Mouse (Mus musculus) embryonic fibroblast, embryonic 13.5 days (primary cell): ENCODE data around the gene Jarid2.

Experiments
- CTCF ChIP-seq: IDR thresholded peaks from 2 replicates; pipeline ENCODE4 v1.5.1; 2011; ENCODE audit warnings: mild to moderate bottlenecking, control low read depth, low read length, moderate library complexity, borderline replicate concordance; ENCODE audit not compliant: insufficient read depth
- POLR2A ChIP-seq: IDR thresholded peaks from 2 replicates; pipeline ENCODE4 v1.6.1; 2011; ENCODE audit warnings: low read depth, mild to moderate bottlenecking, control low read depth, low read length, moderate library complexity

DNA sequence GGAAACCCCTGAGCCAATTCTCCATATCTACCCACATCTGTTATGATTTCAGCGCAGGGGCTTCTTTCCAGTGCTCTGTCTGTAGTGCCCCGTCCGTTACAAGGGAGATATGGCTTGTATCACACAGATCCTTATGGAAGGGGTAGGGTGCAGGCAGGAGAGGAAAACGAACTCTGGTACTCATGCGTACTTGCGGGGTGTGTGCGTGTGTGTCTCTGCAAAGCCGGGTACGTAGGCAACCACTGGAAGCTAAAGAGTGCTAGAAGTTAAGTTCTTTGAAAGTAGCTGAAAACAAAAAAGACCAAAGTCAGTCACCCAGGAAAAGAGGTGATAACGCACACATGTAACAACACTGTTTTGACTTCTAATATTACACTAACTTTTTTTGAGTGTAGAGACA, 82.3 kb downstream of the Jarid2 start:
- TF ChIP-seq CTCF: no peak
- TF ChIP-seq POLR2A: no peak
